In the genomic region with DNA sequence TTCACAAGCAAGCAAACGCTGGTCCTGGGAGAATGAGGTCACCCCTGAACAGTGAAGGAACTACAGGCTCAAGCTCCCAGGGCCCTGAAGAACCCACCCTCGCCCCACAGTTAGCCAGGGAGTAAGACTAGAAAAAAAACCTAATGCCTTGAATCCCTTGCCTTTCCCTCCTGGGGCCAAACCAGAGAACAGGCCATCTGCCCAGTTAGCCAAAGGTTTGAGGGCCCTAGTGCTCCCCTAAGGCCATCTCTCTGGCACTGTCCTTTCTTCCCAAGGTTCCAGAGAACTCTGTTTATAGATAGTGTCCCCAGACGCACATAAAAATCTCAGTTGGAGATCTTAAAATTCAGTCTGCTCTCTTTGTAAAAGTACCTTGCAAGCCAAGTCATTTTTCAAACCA, we compare ENCODE assay signal across 28 mouse cellular contexts.
A peak's percentile ranks its signal among the peaks of the same experiment; 100 is the strongest.
DNase-seq lines count a peak whose midpoint lies in the region; ATAC-seq lines count a peak whose summit lies in the region.
"Had no signal": no experiment of that assay in that cellular context is flagged by ENCODE, and none has a peak within 500 bp of the region (broad histone marks: within the 10 kb centered on the region; RNA-seq: fewer than 3 reads in every experiment).

No protein-coding gene starts in this region.

- DNase-seq in adrenal gland, postnatal 25 days: peak; percentile 15
- DNase-seq in adrenal gland, adult 2 months: no peak
- DNase-seq in heart, postnatal 25 days (ENCODE audit: low spot score): no peak
- DNase-seq in retina, postnatal 1 day: peak; percentile 39
- no peak for DNase-seq in retina, embryonic 14.5 days (ENCODE audit: low spot score)
- DNase-seq in left cerebral cortex, postnatal 36 days (ENCODE audit: low spot score in 2 of 2): no peak
- DNase-seq: cerebellum, adult 11 months; cerebellum, adult 9-10 months; cerebellum, postnatal 36 days; heart, postnatal 10 days; kidney, adult 11 months; kidney, postnatal 14 days; layer of hippocampus, adult 9-11 months; liver; lung, adult 2 months; lung, postnatal 10 days; right cerebral cortex, postnatal 4 days; thymus, adult 2 months; thymus, postnatal 4 days had no signal

- H3K9me3 ChIP-seq in heart, embryonic 11.5 days (replicated peaks; ENCODE audit: control insufficient read depth, low read length): no peaks in the 10 kb centered on the region
- H3K9me3 ChIP-seq: forebrain, embryonic 13.5 days; heart, embryonic 12.5 days; hindbrain, embryonic 13.5 days had no signal

- peaks cover 19% of the 10 kb centered on the region for H3K4me1 ChIP-seq in heart, embryonic 11.5 days (ENCODE audit: control insufficient read depth, insufficient read depth, low read length)

- WGBS in heart, embryonic 11.5 days (ENCODE audit: insufficient replicate concordance): 54% methylated on average over 3 of the region's 3 CpGs

- peak overlapping the region; percentile 10; the same call in 1 of the 2 replicates for H3K9ac ChIP-seq in heart, embryonic 11.5 days (ENCODE audit: low read depth, low read length)
- H3K9ac ChIP-seq: forebrain, embryonic 13.5 days; heart, embryonic 12.5 days; hindbrain, embryonic 13.5 days; liver, embryonic 14.5 days had no signal

- intact Hi-C loops in heart, postnatal 25 days (cut with DNase I): no loop called here
- intact Hi-C loops in left cerebral cortex, postnatal 36 days (cut with DNase I): no loop called here

- no peak overlapping the region for H3K4me3 ChIP-seq in heart, embryonic 11.5 days (ENCODE audit: low read depth, low read length)
- H3K4me3 ChIP-seq: forebrain, embryonic 13.5 days; heart, embryonic 12.5 days; hindbrain, embryonic 13.5 days had no signal

- no peak for ATAC-seq in heart, embryonic 11.5 days (replicated peaks; ENCODE audit: insufficient number of reproducible peaks, low FRiP score, low TSS enrichment)
- ATAC-seq: CD4-positive, CD25-positive, alpha-beta regulatory T cell, adult 4 months; forebrain, embryonic 13.5 days; inflammation-experienced regulatory T-cells, adult 6 months; midbrain, embryonic 16.5 days had no signal

- H3K36me3 ChIP-seq in heart, embryonic 11.5 days (ENCODE audit: control insufficient read depth, insufficient read depth, low read length): no peaks in the 10 kb centered on the region
- H3K36me3 ChIP-seq: heart, embryonic 12.5 days; hindbrain, embryonic 13.5 days had no signal

- no peaks in the 10 kb centered on the region for H3K27me3 ChIP-seq in heart, embryonic 11.5 days (ENCODE audit: control insufficient read depth, insufficient read depth, low read length)
- H3K27me3 ChIP-seq: heart, embryonic 12.5 days had no signal

- H3K27ac ChIP-seq in heart, embryonic 11.5 days (ENCODE audit: low read depth, low read length): no peak overlapping the region
- H3K27ac ChIP-seq: forebrain, embryonic 13.5 days; hindbrain, embryonic 13.5 days; liver, embryonic 14.5 days; macrophage had no signal

- no peak overlapping the region for H3K4me2 ChIP-seq in heart, embryonic 11.5 days
- H3K4me2 ChIP-seq: forebrain, embryonic 13.5 days; heart, embryonic 12.5 days; hindbrain, embryonic 13.5 days had no signal

Comparison
In these comparisons a context has a peak if more than half of its experiments do, and no peak if none do; other contexts are left out.
1. DNase-seq: peak in adrenal gland, postnatal 25 days (single experiment) and retina, postnatal 1 day (single experiment); none in adrenal gland, adult 2 months (single experiment), heart, postnatal 25 days (single experiment), retina, embryonic 14.5 days (single experiment) and left cerebral cortex, postnatal 36 days (0 of 2).